Mouse (Mus musculus) Patski (cell line): ENCODE measurements around the gene Jph3. TPM values are rescaled to one million over a fixed set of nuclear protein-coding genes. Genes with fewer than 3 reads are reported as not detected.

ENCODE experiments used
- ATAC-seq: fragments of 100-300 bp; one replicate; pipeline ENCODE4 v1.8.0; 2021
- CTCF ChIA-PET: fragments of 350-600 bp; sonication (Branson Sonifier 250); formaldehyde crosslinking; loops from one replicate; lab custom pipeline; 2022; ENCODE audit warnings: inconsistent platforms; lab: Charles Lee
- POLR2A ChIA-PET: fragments of 350-600 bp; sonication (Branson Sonifier 250); formaldehyde crosslinking; loops from one replicate; lab custom pipeline; 2022; ENCODE audit warnings: antibody characterized with exemption, inconsistent platforms; lab: Charles Lee
- DNase-seq: peaks from one replicate; pipeline ENCODE4 v3.0.0-alpha.2; 2011; ENCODE audit warnings: low read depth, low spot score
- H3K27me3 ChIP-seq: fragments of 371-371 bp; one replicate; pipeline ENCODE4 v1.5.1; 2021
- CTCF ChIP-seq: fragments of 100-300 bp; IDR thresholded peaks from one replicate; pipeline ENCODE4 v1.5.1; 2021
- in situ Hi-C: fragments of 300-500 bp; cut with MboI; formaldehyde crosslinking; loops from 3 replicates; pipeline ENCODE4 v1.11.1; 2018; ENCODE audit warnings: low pct_unique_long_range_greater_than_20kb, mixed read lengths
- polyA plus RNA-seq: library from polyadenylated mRNA; unstranded; gene quantifications from one replicate; pipeline ENCODE4 v1.2.3, GENCODE M21; 2021

Gene Jph3
- polyA plus RNA-seq, 1 experiment from 2014 or later = 0.04 TPM

GRCm38 (mm10) chr8:121727164-121727563 is 2.3 kb upstream of the Jph3 start:
- ChIA-PET CTCF (interaction anchor here (1.5 kb wide), 1 partner anchor 9 kb away, joined by 3 read pairs; no protein-coding TSS in a partner anchor), POLR2A (no interaction called here)
- in situ Hi-C loops = no loop called here
- ATAC-seq (no peak), DNase-seq (no peak)
- no peak for TF ChIP-seq CTCF
- peaks cover 67% of the 10 kb centered on the region for H3K27me3 ChIP-seq

- POLR2A ChIA-PET = no interaction called here
- ATAC-seq (no peak), DNase-seq (no peak)
- CTCF ChIA-PET = no interaction called here
- H3K27me3 ChIP-seq = peaks cover 70% of the 10 kb centered on the region
- no peak for TF ChIP-seq CTCF
- in situ Hi-C loops = no loop called here
These were observed 331 bp downstream of the Jph3 start for GRCm38 (mm10) chr8:121729754-121730153.

GRCm38 (mm10) chr8:121730170-121730569 is 747 bp downstream of the Jph3 start:
- no peak for TF ChIP-seq CTCF
- ATAC-seq (no peak), DNase-seq (no peak)
- in situ Hi-C loops = no loop called here
- POLR2A ChIA-PET = no interaction called here
- peaks cover 66% of the 10 kb centered on the region for H3K27me3 ChIP-seq
- CTCF ChIA-PET = no interaction called here

GRCm38 (mm10) chr8:121730646-121731045 is 1.2 kb downstream of the Jph3 start:
- no peak for TF ChIP-seq CTCF
- CTCF ChIA-PET = no interaction called here
- ATAC-seq = no peak
- in situ Hi-C loops = no loop called here
- DNase-seq = no peak
- H3K27me3 ChIP-seq = peaks cover 66% of the 10 kb centered on the region
- POLR2A ChIA-PET = no interaction called here

GRCm38 (mm10) chr8:121731060-121731459 is 1.6 kb downstream of the Jph3 start:
- POLR2A ChIA-PET = no interaction called here
- CTCF ChIA-PET = no interaction called here
- TF ChIP-seq CTCF = no peak
- in situ Hi-C loops = no loop called here
- no peak for ATAC-seq
- H3K27me3 ChIP-seq = peaks cover 64% of the 10 kb centered on the region
- no peak for DNase-seq

GRCm38 (mm10) chr8:121731471-121732333 is 2.3 kb downstream of the Jph3 start:
- CTCF ChIA-PET = interaction anchor here (1.2 kb wide), 1 partner anchor 13 kb away, joined by 3 read pairs; no protein-coding TSS in a partner anchor

GRCm38 (mm10) chr8:121732334-121732665 is 2.9 kb downstream of the Jph3 start:
- in situ Hi-C loops = no loop called here
- ATAC-seq (no peak), DNase-seq (no peak)
- peaks cover 68% of the 10 kb centered on the region for H3K27me3 ChIP-seq
- TF ChIP-seq CTCF = no peak
- POLR2A ChIA-PET = no interaction called here
- CTCF ChIA-PET = interaction anchor here (1.2 kb wide), 1 partner anchor 14 kb away, joined by 3 read pairs; no protein-coding TSS in a partner anchor

More at GRCm38 (mm10) chr8:121731471-121732333, 2.3 kb downstream of the Jph3 start:
- peaks cover 62% of the 10 kb centered on the region for H3K27me3 ChIP-seq
- ATAC-seq (no peak), DNase-seq (no peak)
- POLR2A ChIA-PET = no interaction called here
- no peak for TF ChIP-seq CTCF
- in situ Hi-C loops = no loop called here

- peaks cover 63% of the 10 kb centered on the region for H3K27me3 ChIP-seq
- ChIA-PET POLR2A (no interaction called here), CTCF (no interaction called here)
- in situ Hi-C loops = no loop called here
- ATAC-seq (no peak), DNase-seq (no peak)
- no peak for TF ChIP-seq CTCF
These were observed 4.8 kb downstream of the Jph3 start for GRCm38 (mm10) chr8:121734262-121734661.

- no peak for ATAC-seq
- no peak for TF ChIP-seq CTCF
- POLR2A ChIA-PET = no interaction called here
- CTCF ChIA-PET = no interaction called here
- in situ Hi-C loops = no loop called here
- peaks cover 56% of the 10 kb centered on the region for H3K27me3 ChIP-seq
- DNase-seq = no peak
These were observed 6.8 kb downstream of the Jph3 start for GRCm38 (mm10) chr8:121736236-121736635.

- in situ Hi-C loops = no loop called here
- POLR2A ChIA-PET = no interaction called here
- ATAC-seq (no peak), DNase-seq (no peak)
- peaks cover 54% of the 10 kb centered on the region for H3K27me3 ChIP-seq
- CTCF ChIA-PET = no interaction called here
- no peak for TF ChIP-seq CTCF
These were observed 11.3 kb downstream of the Jph3 start for GRCm38 (mm10) chr8:121740721-121741120.

GRCm38 (mm10) chr8:121749501-121749900 is 20.1 kb downstream of the Jph3 start:
- no peak for TF ChIP-seq CTCF
- in situ Hi-C loops = no loop called here
- POLR2A ChIA-PET = no interaction called here
- DNase-seq (no peak), ATAC-seq (no peak)
- CTCF ChIA-PET = no interaction called here
- H3K27me3 ChIP-seq = peaks cover 50% of the 10 kb centered on the region
